Mouse (Mus musculus) myocyte (in vitro differentiated cells): ENCODE measurements around the gene Nol8. TPM values are rescaled to one million over a fixed set of nuclear protein-coding genes. Genes with fewer than 3 reads are reported as not detected.

Experiments used
- H3K27me3 ChIP-seq: one replicate; pipeline ENCODE4 v1.6.1; 2011; ENCODE audit not compliant: control insufficient read depth, insufficient read depth, insufficient read length
- H3K36me3 ChIP-seq: one replicate; pipeline ENCODE4 v1.6.1; 2011; ENCODE audit not compliant: control insufficient read depth, insufficient read depth
- H3K4me2 ChIP-seq: one replicate; pipeline ENCODE4 v1.6.1; 2011; ENCODE audit warnings: low read depth, control low read depth
- H3K4me3 ChIP-seq: one replicate; pipeline ENCODE4 v1.5.1; 2011; ENCODE audit warnings: mild to moderate bottlenecking, control low read depth, moderate library complexity
- H3K79me2 ChIP-seq: one replicate; pipeline ENCODE4 v1.6.1; 2011; ENCODE audit not compliant: control insufficient read depth, insufficient read depth
- H3ac ChIP-seq: one replicate; pipeline ENCODE4 v1.6.1; 2011; ENCODE audit not compliant: control insufficient read depth, insufficient read length
- CEBPB ChIP-seq: IDR thresholded peaks from 2 replicates; pipeline ENCODE4 v1.6.1; 2011; ENCODE audit warnings: mild to moderate bottlenecking, moderate library complexity; ENCODE audit not compliant: poor library complexity, insufficient read depth, severe bottlenecking
- E2F4 ChIP-seq: IDR thresholded peaks from one replicate; pipeline ENCODE4 v1.6.1; 2011; ENCODE audit warnings: mild to moderate bottlenecking, control low read depth, moderate library complexity; ENCODE audit not compliant: insufficient read depth
- MAX ChIP-seq: IDR thresholded peaks from one replicate; pipeline ENCODE4 v1.6.1; 2011; ENCODE audit warnings: low read depth, mild to moderate bottlenecking, control low read depth
- MYOD1 ChIP-seq, 3 experiments: IDR thresholded peaks; one replicate each; pipeline ENCODE4 v1.6.1; 2011; ENCODE audit warnings: control low read depth in 2 of 3, low read depth in 2 of 3, mild to moderate bottlenecking in 2 of 3, moderate library complexity in 1 of 3; ENCODE audit not compliant: insufficient read length in 2 of 3, control insufficient read depth in 1 of 3
- MYOG ChIP-seq, 3 experiments: IDR thresholded peaks; one replicate each; pipeline ENCODE4 v1.6.1; 2011; ENCODE audit warnings: control low read depth in 2 of 3, low read depth in 2 of 3, mild to moderate bottlenecking in 2 of 3; ENCODE audit not compliant: insufficient read length in 2 of 3, control insufficient read depth in 1 of 3, insufficient read depth in 1 of 3
- POLR2A ChIP-seq: IDR thresholded peaks from one replicate; pipeline ENCODE4 v1.6.1; 2011; ENCODE audit warnings: low read depth, mild to moderate bottlenecking, control low read depth, moderate library complexity; ENCODE audit not compliant: insufficient read length
- POLR2AphosphoS2 ChIP-seq: IDR thresholded peaks from one replicate; pipeline ENCODE4 v1.6.1; 2011; ENCODE audit warnings: low read depth, control low read depth; ENCODE audit not compliant: insufficient read length
- REST ChIP-seq: IDR thresholded peaks from one replicate; pipeline ENCODE4 v1.6.1; 2011; ENCODE audit warnings: mild to moderate bottlenecking, control low read depth, moderate library complexity; ENCODE audit not compliant: insufficient read depth, insufficient read length
- SRF ChIP-seq: IDR thresholded peaks from one replicate; pipeline ENCODE4 v1.6.1; 2011; ENCODE audit warnings: low read depth; ENCODE audit not compliant: control insufficient read depth, insufficient read length
- TCF12 ChIP-seq: IDR thresholded peaks from one replicate; pipeline ENCODE4 v1.6.1; 2011; ENCODE audit warnings: mild to moderate bottlenecking, control low read depth; ENCODE audit not compliant: poor library complexity, insufficient read depth, severe bottlenecking
- TCF3 ChIP-seq: IDR thresholded peaks from one replicate; pipeline ENCODE4 v1.6.1; 2011; ENCODE audit warnings: low read depth, control low read depth; ENCODE audit not compliant: insufficient read length
- USF1 ChIP-seq: IDR thresholded peaks from one replicate; pipeline ENCODE4 v1.6.1; 2011; ENCODE audit warnings: low read depth, mild to moderate bottlenecking, control low read depth, moderate library complexity
- polyA plus RNA-seq: library from polyadenylated mRNA; unstranded; fragments of >200 nt; fragmentation: generic; extraction: Trizol; gene quantifications from one replicate; pipeline ENCODE4 v1.2.1, GENCODE M21; 2012; ENCODE audit warnings: missing spikeins

Gene Nol8
- polyA plus RNA-seq, 1 experiment: 3.0 TPM

GRCm38 (mm10) chr13:49639965-49640364, 12.9 kb upstream of the Nol8 start:
- Histone ChIP-seq H3K4me2 (no peak overlapping the region), H3K4me3 (no peak overlapping the region), H3ac (no peak overlapping the region), H3K36me3 (no peaks in the 10 kb centered on the region), H3K27me3 (no peaks in the 10 kb centered on the region), H3K79me2 (peaks cover 5% of the 10 kb centered on the region)
- TF ChIP-seq POLR2AphosphoS2 (no peak), TCF3 (no peak), POLR2A (no peak), MAX (no peak), MYOG (IDR thresholded peaks at IDR 0.05; ENCODE audit: control insufficient read depth in 1 of 3, insufficient read depth in 1 of 3, insufficient read length in 2 of 3, low read depth in 2 of 3) (no peak), MYOD1 (IDR thresholded peaks at IDR 0.05; ENCODE audit: control insufficient read depth in 1 of 3, insufficient read length in 2 of 3, low read depth in 2 of 3) (no peak), CEBPB (no peak), E2F4 (no peak), REST (no peak), SRF (no peak), TCF12 (no peak), USF1 (no peak)

GRCm38 (mm10) chr13:49642650-49643049, 10.2 kb upstream of the Nol8 start:
- Histone ChIP-seq H3ac (no peak overlapping the region), H3K36me3 (no peaks in the 10 kb centered on the region), H3K79me2 (peaks cover 5% of the 10 kb centered on the region), H3K4me3 (no peak overlapping the region), H3K27me3 (no peaks in the 10 kb centered on the region), H3K4me2 (no peak overlapping the region)
- TF ChIP-seq MYOD1 (IDR thresholded peaks at IDR 0.05; ENCODE audit: control insufficient read depth in 1 of 3, insufficient read length in 2 of 3, low read depth in 2 of 3) (no peak), MAX (no peak), MYOG (IDR thresholded peaks at IDR 0.05; ENCODE audit: control insufficient read depth in 1 of 3, insufficient read depth in 1 of 3, insufficient read length in 2 of 3, low read depth in 2 of 3) (no peak), REST (no peak), TCF3 (no peak), TCF12 (no peak), POLR2A (no peak)

- Histone ChIP-seq H3K36me3 (no peaks in the 10 kb centered on the region), H3K4me2 (no peak overlapping the region), H3K79me2 (peaks cover 5% of the 10 kb centered on the region), H3K27me3 (no peaks in the 10 kb centered on the region), H3K4me3 (no peak overlapping the region), H3ac (no peak overlapping the region)
- peak; percentile 72 for TF ChIP-seq SRF
- TF ChIP-seq USF1: peak; percentile 72
- TF ChIP-seq MYOD1 (IDR thresholded peaks at IDR 0.05; ENCODE audit: control insufficient read depth in 1 of 3, insufficient read length in 2 of 3, low read depth in 2 of 3): no peak
These were observed 9.1 kb upstream of the Nol8 start for GRCm38 (mm10) chr13:49643669-49644362.

DNA sequence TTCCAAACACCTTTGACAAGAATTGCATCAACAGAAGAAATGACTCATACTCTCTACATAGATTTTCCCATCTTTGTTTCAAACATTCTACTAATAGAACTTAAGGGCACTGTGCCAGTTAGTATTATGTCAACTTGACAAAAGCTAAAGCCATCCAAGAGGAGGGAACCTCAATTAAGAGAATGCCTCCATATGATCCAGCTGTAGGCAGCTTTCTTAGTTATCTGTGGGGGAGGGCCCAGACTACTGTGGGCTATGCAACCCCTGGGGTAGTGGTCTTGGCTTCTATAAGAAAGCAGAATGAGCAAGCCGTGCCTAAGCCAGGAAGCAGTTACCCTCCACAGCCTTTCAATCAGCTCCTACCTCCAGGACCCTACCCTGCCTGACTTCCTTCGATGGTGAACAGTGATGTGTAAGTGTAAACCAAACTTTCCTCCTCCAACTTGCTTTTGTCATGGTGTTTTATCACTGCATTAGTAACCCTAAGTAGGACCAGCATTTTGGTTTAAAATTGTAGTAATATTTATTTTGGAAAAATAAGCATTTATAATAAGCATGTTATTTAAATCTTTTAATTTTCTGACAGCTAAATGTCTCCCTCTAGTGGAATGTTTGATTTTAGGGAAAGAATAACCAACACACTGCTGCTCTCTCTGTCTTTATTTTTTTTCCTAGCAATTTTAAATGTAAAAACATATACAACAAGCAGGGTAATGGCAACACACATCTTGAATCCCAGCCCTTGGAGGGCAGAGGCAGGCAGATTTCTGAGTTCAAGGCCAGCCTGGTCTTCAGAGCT, 7.9 kb upstream of the Nol8 start:
- no peak overlapping the region for H3K4me3 ChIP-seq
- no peak overlapping the region for H3ac ChIP-seq
- H3K27me3 ChIP-seq: no peaks in the 10 kb centered on the region
- TF ChIP-seq POLR2A (no peak), TCF3 (no peak), CEBPB (peak; percentile 71)
- H3K36me3 ChIP-seq: no peaks in the 10 kb centered on the region
- H3K4me2 ChIP-seq: peak overlapping the region; percentile 16
- peaks cover 5% of the 10 kb centered on the region for H3K79me2 ChIP-seq

- H3K36me3 ChIP-seq: no peaks in the 10 kb centered on the region
- peaks cover 7% of the 10 kb centered on the region for H3K79me2 ChIP-seq
- H3K27me3 ChIP-seq: no peaks in the 10 kb centered on the region
- H3ac ChIP-seq: no peak overlapping the region
- TF ChIP-seq REST (no peak), SRF (no peak), MYOD1 (IDR thresholded peaks at IDR 0.05; ENCODE audit: control insufficient read depth in 1 of 3, insufficient read length in 2 of 3, low read depth in 2 of 3) (no peak), MYOG (IDR thresholded peaks at IDR 0.05; ENCODE audit: control insufficient read depth in 1 of 3, insufficient read depth in 1 of 3, insufficient read length in 2 of 3, low read depth in 2 of 3) (no peak), POLR2AphosphoS2 (no peak), E2F4 (no peak), CEBPB (no peak), TCF3 (no peak), TCF12 (no peak), POLR2A (no peak), MAX (no peak), USF1 (no peak)
- no peak overlapping the region for H3K4me3 ChIP-seq
- H3K4me2 ChIP-seq: no peak overlapping the region
These were observed 6.9 kb upstream of the Nol8 start for GRCm38 (mm10) chr13:49646019-49646418.
